Mouse (Mus musculus): ENCODE results near the gene Spock3.
A peak's percentile ranks its signal among the peaks of the same experiment; 100 is the strongest.
"Not testable (repeated sequence)": the region's sequence is repeated elsewhere in the genome, so short reads cannot be mapped to it uniquely, and the experiment has no call there.

The Spock3 gene

GRCm38 (mm10) chr8:62950709-62951108 is at the start of gene Spock3:
Spock3 (plus strand) TSS chr8:62951009.
- DNase-seq: no peak

GRCm38 (mm10) chr8:62951173-62952134 is 645 bp downstream of the Spock3 start:
- peak; percentile 6 for DNase-seq

- no peak for DNase-seq
Observed at GRCm38 (mm10) chr8:62952481-62952880, 1.7 kb downstream of the Spock3 start.

- no peak for DNase-seq
Observed at GRCm38 (mm10) chr8:62962608-62963007, 11.8 kb downstream of the Spock3 start.

GRCm38 (mm10) chr8:62969802-62970372 is 19.1 kb downstream of the Spock3 start:
- DNase-seq: no peak

- DNase-seq: no peak
Observed at GRCm38 (mm10) chr8:63088984-63089383, 138.2 kb downstream of the Spock3 start.

GRCm38 (mm10) chr8:63098200-63098599 is 147.4 kb downstream of the Spock3 start:
- no peak for DNase-seq

- no peak for DNase-seq
Observed at GRCm38 (mm10) chr8:63109761-63110160, 159.0 kb downstream of the Spock3 start.

GRCm38 (mm10) chr8:63112919-63113318 is 162.1 kb downstream of the Spock3 start:
- no peak for DNase-seq

GRCm38 (mm10) chr8:63120508-63120907 is 169.7 kb downstream of the Spock3 start:
- no peak for DNase-seq

- no peak for DNase-seq
Observed at GRCm38 (mm10) chr8:63135406-63135805, 184.6 kb downstream of the Spock3 start.

GRCm38 (mm10) chr8:63163861-63164260 is 213.1 kb downstream of the Spock3 start:
- not testable (repeated sequence) for DNase-seq

- DNase-seq: no peak
Observed at GRCm38 (mm10) chr8:63165326-63165725, 214.5 kb downstream of the Spock3 start.

GRCm38 (mm10) chr8:63169956-63170355 is 219.1 kb downstream of the Spock3 start:
- no peak for DNase-seq

- no peak for DNase-seq
Observed at GRCm38 (mm10) chr8:63181272-63181671, 230.5 kb downstream of the Spock3 start.

GRCm38 (mm10) chr8:63258812-63259385 is 308.1 kb downstream of the Spock3 start:
- no peak for DNase-seq

- no peak for DNase-seq
Observed at GRCm38 (mm10) chr8:63262516-63262915, 311.7 kb downstream of the Spock3 start.

GRCm38 (mm10) chr8:63335366-63335765 is 384.6 kb downstream of the Spock3 start:
- no peak for DNase-seq

GRCm38 (mm10) chr8:63368580-63368979 is 417.8 kb downstream of the Spock3 start:
- DNase-seq: no peak

GRCm38 (mm10) chr8:63397659-63398058 is 446.9 kb downstream of the Spock3 start:
- DNase-seq: no peak
